Mouse (Mus musculus) hindbrain, embryonic 11.5 days (tissue): ENCODE data around the gene Atp1b2. TPM values are rescaled to one million over a fixed set of nuclear protein-coding genes. Genes with fewer than 3 reads are reported as not detected.

ENCODE experiments used
- ATAC-seq: fragments of 200-750 bp; cut with Nextera tagmentation; 2 replicates; pipeline ENCODE4 v1.8.0; 2017; ENCODE audit warnings: mild to moderate bottlenecking, moderate TSS enrichment, moderate library complexity; ENCODE audit not compliant: low FRiP score
- DNase-seq: peaks from one replicate; pipeline ENCODE4 v3.0.0-alpha.2; 2015; ENCODE audit warnings: low spot score
- H3K27ac ChIP-seq: fragments of 300-500 bp; sonication (generic); 2 replicates; pipeline ENCODE4 v1.5.1; 2014; ENCODE audit warnings: mild to moderate bottlenecking, low read depth, low read length
- H3K27me3 ChIP-seq: fragments of 300-500 bp; sonication (generic); 2 replicates; pipeline ENCODE4 v1.6.1; 2014; ENCODE audit warnings: mild to moderate bottlenecking, low read length, moderate library complexity, mixed read lengths; ENCODE audit not compliant: control insufficient read depth, insufficient read depth
- H3K36me3 ChIP-seq: fragments of 300-500 bp; sonication (generic); 2 replicates; pipeline ENCODE4 v1.6.1; 2014; ENCODE audit warnings: mild to moderate bottlenecking, low read length, moderate library complexity, mixed read lengths; ENCODE audit not compliant: control insufficient read depth, insufficient read depth
- H3K4me1 ChIP-seq: fragments of 300-500 bp; sonication (generic); replicated peaks from 2 replicates; pipeline ENCODE4 v1.6.1; 2014; ENCODE audit warnings: low read length, mixed read lengths; ENCODE audit not compliant: control insufficient read depth, insufficient read depth
- H3K4me2 ChIP-seq: fragments of 300-500 bp; sonication (generic); replicated peaks from 2 replicates; pipeline ENCODE4 v1.6.1; 2014; ENCODE audit warnings: mild to moderate bottlenecking, low read depth, low read length
- H3K4me3 ChIP-seq: fragments of 300-500 bp; sonication (generic); 2 replicates; pipeline ENCODE4 v1.5.1; 2014; ENCODE audit warnings: low read depth, low read length
- H3K9ac ChIP-seq: fragments of 300-500 bp; sonication (generic); 2 replicates; pipeline ENCODE4 v1.6.1; 2014; ENCODE audit warnings: low read depth, low read length
- H3K9me3 ChIP-seq: fragments of 300-500 bp; sonication (generic); 2 replicates; pipeline ENCODE4 v1.6.1; 2016; ENCODE audit warnings: low read length; ENCODE audit not compliant: control insufficient read depth
- WGBS: fragments of 180-500 bp; shearing (Covaris S2); extraction: QIAGEN DNeasy Blood & Tissue Kit; methylation state at CpG from one replicate; pipeline ENCODE4 v1.1.7; 2014; 5-methylcytosine and 5-hydroxymethylcytosine counted together
- polyA plus RNA-seq: library from polyadenylated mRNA; unstranded; fragments of >200 nt; fragmentation: Nextera tagmentation; extraction: Ambion mirVana; gene quantifications from 2 replicates; pipeline ENCODE4 v1.2.1, GENCODE M21; 2014

Gene Atp1b2
- polyA plus RNA-seq, 1 experiment from 2014 or later, result 11.7 TPM

GRCm38 (mm10) chr11:69603516-69603915 lies 2.2 kb downstream of the Atp1b2 start:
- DNase-seq (no peak), ATAC-seq (no peak)
- 77% methylated on average over 8 of the region's 8 CpGs for WGBS
- H3K4me3 ChIP-seq, result no peak overlapping the region
- no peaks in the 10 kb centered on the region for H3K36me3 ChIP-seq
- no peak overlapping the region for H3K4me2 ChIP-seq
- H3K4me1 ChIP-seq, result peaks cover 6% of the 10 kb centered on the region
- peaks cover 5% of the 10 kb centered on the region; the same call in 1 of the 2 replicates for H3K27me3 ChIP-seq
- H3K9ac ChIP-seq, result no peak overlapping the region
- no peaks in the 10 kb centered on the region for H3K9me3 ChIP-seq
- H3K27ac ChIP-seq, result no peak overlapping the region

- Histone ChIP-seq H3K4me3 (no peak overlapping the region), H3K36me3 (no peaks in the 10 kb centered on the region), H3K27me3 (peaks cover 5% of the 10 kb centered on the region; the same call in 1 of the 2 replicates), H3K4me1 (peaks cover 6% of the 10 kb centered on the region), H3K9me3 (no peaks in the 10 kb centered on the region), H3K9ac (no peak overlapping the region), H3K27ac (no peak overlapping the region), H3K4me2 (no peak overlapping the region)
- DNase-seq, result no peak
- no peak for ATAC-seq
- 89% methylated on average over 3 of the region's 3 CpGs for WGBS
Observed at GRCm38 (mm10) chr11:69601768-69602167, 4.0 kb downstream of the Atp1b2 start.

DNA sequence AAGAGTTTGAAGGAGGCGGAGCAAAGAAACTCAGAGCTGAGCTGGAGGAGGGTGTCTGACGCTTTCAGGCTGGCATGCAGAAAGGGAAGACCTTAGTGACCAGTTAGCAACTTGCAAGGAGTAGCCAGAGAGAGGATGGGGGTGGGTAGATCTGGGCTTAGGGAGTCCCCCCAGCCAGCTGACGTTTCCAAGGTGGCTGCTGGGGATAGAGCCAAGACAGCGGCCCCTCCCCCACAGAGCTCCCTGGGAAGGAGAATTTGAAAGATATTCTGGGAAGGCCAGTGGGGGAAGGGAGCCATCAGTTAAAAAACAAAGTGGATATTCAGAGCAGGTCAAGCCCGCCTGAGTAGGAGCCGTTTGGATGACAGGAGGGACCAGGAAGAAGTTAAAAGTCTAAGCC lies 5.6 kb downstream of the Atp1b2 start:
- DNase-seq (peak; percentile 63), ATAC-seq (no peak)
- Histone ChIP-seq H3K27ac (no peak overlapping the region), H3K9ac (no peak overlapping the region; the same call in 1 of the 2 replicates), H3K4me3 (no peak overlapping the region), H3K27me3 (peaks cover 5% of the 10 kb centered on the region; the same call in 1 of the 2 replicates), H3K36me3 (no peaks in the 10 kb centered on the region), H3K9me3 (no peaks in the 10 kb centered on the region), H3K4me2 (peak overlapping the region; percentile 8; the same call in 1 of the 2 replicates), H3K4me1 (peaks cover 6% of the 10 kb centered on the region)
- WGBS, result 7% methylated on average over 6 of the region's 6 CpGs

DNA sequence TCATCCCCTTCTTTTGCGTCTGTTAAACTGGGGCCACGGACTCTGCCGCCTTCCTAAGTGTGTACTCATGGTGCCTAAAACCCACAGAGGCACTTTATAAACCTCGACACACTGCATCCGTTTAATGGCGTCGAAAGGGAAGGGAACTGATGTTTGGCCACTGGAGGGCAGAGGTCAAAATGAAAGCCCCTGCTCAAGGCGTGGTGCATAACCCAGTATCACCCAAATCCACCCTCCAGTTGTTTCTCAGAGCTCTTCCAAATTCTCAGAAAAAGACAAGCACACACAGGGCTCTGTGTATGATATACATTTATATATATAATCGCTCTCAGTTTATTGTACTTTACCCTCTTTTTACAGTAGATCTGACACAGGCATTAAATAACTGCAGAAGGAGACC lies 6.3 kb downstream of the Atp1b2 start:
- ATAC-seq (no peak), DNase-seq (no peak)
- no peaks in the 10 kb centered on the region for H3K9me3 ChIP-seq
- H3K4me2 ChIP-seq, result no peak overlapping the region
- peaks cover 3% of the 10 kb centered on the region; the same call in 1 of the 2 replicates for H3K4me1 ChIP-seq
- peaks cover 2% of the 10 kb centered on the region; the same call in 1 of the 2 replicates for H3K27me3 ChIP-seq
- no peaks in the 10 kb centered on the region for H3K36me3 ChIP-seq
- H3K9ac ChIP-seq, result no peak overlapping the region
- WGBS, result 5% methylated on average over 9 of the region's 9 CpGs
- H3K27ac ChIP-seq, result no peak overlapping the region
- H3K4me3 ChIP-seq, result no peak overlapping the region

DNA sequence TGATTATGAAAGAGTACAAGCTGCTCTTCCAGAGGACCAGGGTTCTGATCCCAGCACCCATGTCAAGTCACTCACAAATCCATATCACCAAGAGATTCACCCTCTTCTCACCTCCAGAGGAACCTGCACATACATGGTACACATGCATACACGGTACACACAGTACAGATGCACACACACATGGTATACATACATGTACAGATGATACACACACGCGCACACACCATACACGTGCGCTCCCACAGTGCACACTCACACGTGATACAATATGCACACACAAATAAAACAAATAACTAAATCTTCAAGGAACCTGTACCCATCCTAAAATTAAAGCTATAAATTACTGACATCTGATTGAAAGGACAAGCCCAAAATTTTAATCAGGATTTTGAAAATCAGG lies 10.9 kb downstream of the Atp1b2 start:
- H3K4me1 ChIP-seq, result peaks cover 3% of the 10 kb centered on the region; the same call in 1 of the 2 replicates
- H3K36me3 ChIP-seq, result no peaks in the 10 kb centered on the region
- H3K4me3 ChIP-seq, result no peak overlapping the region
- no peak for DNase-seq
- no peaks in the 10 kb centered on the region for H3K9me3 ChIP-seq
- no peak overlapping the region for H3K4me2 ChIP-seq
- ATAC-seq, result no peak
- no peak overlapping the region for H3K9ac ChIP-seq
- 96% methylated on average over 6 of the region's 6 CpGs for WGBS
- H3K27me3 ChIP-seq, result no peaks in the 10 kb centered on the region
- no peak overlapping the region for H3K27ac ChIP-seq

DNA sequence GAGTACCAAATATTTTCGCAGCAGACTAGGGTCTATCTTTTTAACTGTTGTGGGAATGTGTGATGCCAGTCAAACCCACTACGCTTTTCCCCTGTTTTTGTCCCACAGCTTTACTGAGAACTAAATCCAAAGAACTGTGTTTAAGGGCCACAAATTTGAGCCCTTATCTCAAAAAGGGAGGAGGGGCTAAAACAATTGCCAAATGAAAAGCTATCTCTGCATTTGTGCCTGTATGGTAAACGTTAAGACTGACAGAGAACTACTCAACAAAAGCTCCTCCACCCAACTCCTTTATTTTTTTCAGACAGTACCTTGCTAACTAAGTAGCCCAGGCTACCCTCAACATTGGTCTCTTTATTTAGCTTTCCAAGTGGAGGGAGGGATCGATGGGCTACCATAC lies 12.9 kb downstream of the Atp1b2 start:
- WGBS, result 92% methylated on average over 4 of the region's 4 CpGs
- no peak for ATAC-seq
- Histone ChIP-seq H3K4me2 (no peak overlapping the region), H3K9me3 (no peaks in the 10 kb centered on the region), H3K27ac (no peak overlapping the region), H3K4me1 (no peaks in the 10 kb centered on the region), H3K9ac (no peak overlapping the region), H3K36me3 (peaks cover 10% of the 10 kb centered on the region; the same call in 1 of the 2 replicates), H3K4me3 (no peak overlapping the region), H3K27me3 (no peaks in the 10 kb centered on the region)
- no peak for DNase-seq

DNA sequence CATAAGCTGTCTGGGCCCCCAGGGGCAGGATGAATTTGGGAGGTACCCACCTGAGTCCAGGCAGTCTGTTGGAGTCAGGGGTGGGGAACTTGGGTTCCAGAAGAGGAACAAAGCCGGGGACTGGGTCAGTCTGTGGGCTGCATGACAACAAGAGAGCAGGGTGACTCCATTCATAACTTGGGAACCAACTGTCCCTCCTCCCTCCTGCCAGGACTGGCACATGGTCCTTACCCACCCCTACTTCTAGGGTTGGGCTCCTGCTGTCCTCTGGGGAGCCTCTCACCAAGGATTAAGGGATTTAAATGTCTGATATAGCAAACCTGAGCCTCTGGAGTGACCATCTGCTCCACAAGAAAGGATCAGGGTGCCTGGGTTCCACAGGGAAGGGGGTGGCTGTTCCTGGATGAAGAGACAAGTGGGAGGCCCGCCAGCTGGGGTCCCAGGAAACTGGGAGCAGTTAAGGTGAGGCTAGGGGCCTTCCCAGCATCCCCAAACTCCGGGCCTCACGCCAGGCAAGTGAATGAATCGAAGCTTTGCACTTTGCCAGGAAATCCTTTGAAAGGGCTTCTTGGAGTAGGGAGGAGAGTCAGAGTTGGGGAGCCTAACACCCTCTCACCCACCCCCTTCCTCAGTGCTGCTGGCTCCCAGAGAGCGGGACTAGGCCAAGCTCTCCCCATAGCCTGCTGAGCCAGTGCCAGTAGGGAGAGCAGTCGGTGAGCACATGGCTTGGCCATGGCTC lies 13.7 kb downstream of the Atp1b2 start:
- Histone ChIP-seq H3K36me3 (peaks cover 12% of the 10 kb centered on the region; the same call in 1 of the 2 replicates), H3K9me3 (no peaks in the 10 kb centered on the region), H3K27ac (no peak overlapping the region), H3K4me2 (no peak overlapping the region), H3K4me1 (no peaks in the 10 kb centered on the region), H3K9ac (no peak overlapping the region), H3K27me3 (no peaks in the 10 kb centered on the region), H3K4me3 (no peak overlapping the region)
- ATAC-seq (no peak), DNase-seq (no peak)
- 86% methylated on average over 7 of the region's 7 CpGs for WGBS

GRCm38 (mm10) chr11:69591424-69591823 lies 14.3 kb downstream of the Atp1b2 start:
- Histone ChIP-seq H3K9me3 (no peaks in the 10 kb centered on the region), H3K27ac (no peak overlapping the region), H3K27me3 (no peaks in the 10 kb centered on the region), H3K9ac (no peak overlapping the region), H3K4me3 (no peak overlapping the region), H3K36me3 (peaks cover 12% of the 10 kb centered on the region; the same call in 1 of the 2 replicates), H3K4me2 (no peak overlapping the region), H3K4me1 (no peaks in the 10 kb centered on the region)
- ATAC-seq, result no peak
- WGBS, result 88% methylated on average over 3 of the region's 3 CpGs
- DNase-seq, result no peak

GRCm38 (mm10) chr11:69590622-69591021 lies 15.1 kb downstream of the Atp1b2 start:
- no peaks in the 10 kb centered on the region for H3K4me1 ChIP-seq
- H3K36me3 ChIP-seq, result peaks cover 12% of the 10 kb centered on the region; the same call in 1 of the 2 replicates
- H3K27ac ChIP-seq, result no peak overlapping the region
- H3K27me3 ChIP-seq, result no peaks in the 10 kb centered on the region
- WGBS, result 95% methylated on average over 8 of the region's 8 CpGs
- ATAC-seq (no peak), DNase-seq (no peak)
- H3K4me2 ChIP-seq, result no peak overlapping the region
- H3K4me3 ChIP-seq, result no peak overlapping the region
- H3K9me3 ChIP-seq, result no peaks in the 10 kb centered on the region
- H3K9ac ChIP-seq, result no peak overlapping the region
